Mouse (Mus musculus): Measurements from ENCODE around the gene Cfap300. TPM values are rescaled to one million over a fixed set of nuclear protein-coding genes. Genes with fewer than 3 reads are reported as not detected.

Gene Cfap300
- polyA plus RNA-seq, 1 experiment from 2014 or later = 19.5 TPM

DNA sequence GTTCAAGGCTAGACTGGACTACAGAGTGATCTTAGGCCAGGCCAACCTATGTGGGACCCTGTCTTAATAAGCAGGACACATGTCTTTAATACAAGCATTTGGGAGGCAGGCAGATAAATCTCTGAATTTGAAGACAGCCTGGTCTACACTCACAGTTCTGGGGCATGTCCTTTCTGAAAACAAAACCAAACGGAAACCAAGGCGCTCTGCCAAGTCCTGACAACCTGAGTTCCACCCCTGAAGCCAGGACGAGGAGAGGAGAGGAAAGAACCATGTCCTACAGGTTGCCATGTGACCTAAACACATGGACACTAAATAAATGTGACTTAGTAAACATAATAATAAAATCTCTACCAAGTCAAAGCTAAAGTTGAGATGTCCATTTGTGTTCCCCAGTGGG, 50.0 kb downstream of the Cfap300 start:
- DNase-seq (ENCODE audit: low spot score) (no peak), ATAC-seq (ENCODE audit: low FRiP score) (no peak)
- Histone ChIP-seq H3K4me3 (replicated peaks; ENCODE audit: low read length) (no peak overlapping the region), H3K9me3 (ENCODE audit: control insufficient read depth, low read length) (no peaks in the 10 kb centered on the region), H3K4me1 (replicated peaks; ENCODE audit: control insufficient read depth, insufficient read depth, low read length) (no peaks in the 10 kb centered on the region), H3K27me3 (ENCODE audit: control insufficient read depth, insufficient read depth, low read length) (no peaks in the 10 kb centered on the region), H3K4me2 (replicated peaks) (no peak overlapping the region), H3K9ac (no peak overlapping the region), H3K27ac (no peak overlapping the region), H3K36me3 (replicated peaks; ENCODE audit: control insufficient read depth, insufficient read depth) (no peaks in the 10 kb centered on the region)
- 79% methylated on average over 3 of the region's 3 CpGs for WGBS

DNA sequence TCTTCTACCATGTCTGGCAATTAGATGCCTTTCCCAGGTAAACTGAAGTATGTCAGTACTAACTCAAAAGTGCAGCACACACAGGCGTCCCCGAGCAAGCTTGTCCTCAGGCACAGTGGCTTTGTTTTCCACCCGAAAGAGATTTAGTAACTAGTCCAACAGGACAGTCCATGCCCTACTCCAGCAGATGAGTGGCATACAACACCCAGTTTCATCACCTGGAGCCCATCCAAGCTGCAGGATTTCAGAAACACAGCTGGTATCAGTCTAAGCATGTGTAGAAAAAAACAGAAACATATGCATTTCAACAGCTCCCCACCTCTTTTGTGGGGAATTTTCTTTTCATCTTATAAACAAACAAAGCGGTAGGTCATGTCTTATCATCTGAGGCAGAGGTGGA, 51.7 kb downstream of the Cfap300 start:
- Histone ChIP-seq H3K27ac (no peak overlapping the region), H3K4me2 (replicated peaks) (no peak overlapping the region), H3K4me3 (replicated peaks; ENCODE audit: low read length) (no peak overlapping the region), H3K9ac (no peak overlapping the region), H3K27me3 (ENCODE audit: control insufficient read depth, insufficient read depth, low read length) (no peaks in the 10 kb centered on the region), H3K4me1 (replicated peaks; ENCODE audit: control insufficient read depth, insufficient read depth, low read length) (no peaks in the 10 kb centered on the region), H3K36me3 (replicated peaks; ENCODE audit: control insufficient read depth, insufficient read depth) (no peaks in the 10 kb centered on the region), H3K9me3 (ENCODE audit: control insufficient read depth, low read length) (no peaks in the 10 kb centered on the region)
- DNase-seq (ENCODE audit: low spot score) = no peak
- 89% methylated on average over 4 of the region's 4 CpGs for WGBS
- ATAC-seq (ENCODE audit: low FRiP score) = no peak

DNA sequence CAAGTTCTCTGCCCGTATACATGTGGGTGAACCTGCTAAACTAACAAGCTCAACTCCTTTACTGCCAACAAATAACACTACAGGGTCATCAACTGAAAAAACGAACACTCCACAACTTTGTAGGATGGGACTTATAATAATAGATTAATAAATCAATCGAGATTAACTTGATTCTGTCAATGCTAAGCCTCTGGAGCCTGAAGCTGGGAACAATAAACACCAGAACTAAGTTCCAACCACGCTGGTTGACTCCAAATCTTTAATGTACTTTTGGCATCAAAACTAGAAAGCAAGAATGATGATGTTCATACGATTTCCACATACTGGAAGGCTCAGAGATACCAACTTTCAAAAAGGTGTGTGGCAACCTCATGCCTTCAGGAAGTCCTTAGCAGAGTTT, 55.5 kb downstream of the Cfap300 start:
- 93% methylated on average over 5 of the region's 5 CpGs for WGBS
- Histone ChIP-seq H3K9ac (no peak overlapping the region), H3K27me3 (ENCODE audit: control insufficient read depth, insufficient read depth, low read length) (no peaks in the 10 kb centered on the region), H3K36me3 (replicated peaks; ENCODE audit: control insufficient read depth, insufficient read depth) (no peaks in the 10 kb centered on the region), H3K4me1 (replicated peaks; ENCODE audit: control insufficient read depth, insufficient read depth, low read length) (no peaks in the 10 kb centered on the region), H3K4me2 (replicated peaks) (no peak overlapping the region), H3K4me3 (replicated peaks; ENCODE audit: low read length) (no peak overlapping the region), H3K27ac (no peak overlapping the region), H3K9me3 (ENCODE audit: control insufficient read depth, low read length) (no peaks in the 10 kb centered on the region)
- no peak for DNase-seq (ENCODE audit: low spot score)
- ATAC-seq (ENCODE audit: low FRiP score) = no peak

DNA sequence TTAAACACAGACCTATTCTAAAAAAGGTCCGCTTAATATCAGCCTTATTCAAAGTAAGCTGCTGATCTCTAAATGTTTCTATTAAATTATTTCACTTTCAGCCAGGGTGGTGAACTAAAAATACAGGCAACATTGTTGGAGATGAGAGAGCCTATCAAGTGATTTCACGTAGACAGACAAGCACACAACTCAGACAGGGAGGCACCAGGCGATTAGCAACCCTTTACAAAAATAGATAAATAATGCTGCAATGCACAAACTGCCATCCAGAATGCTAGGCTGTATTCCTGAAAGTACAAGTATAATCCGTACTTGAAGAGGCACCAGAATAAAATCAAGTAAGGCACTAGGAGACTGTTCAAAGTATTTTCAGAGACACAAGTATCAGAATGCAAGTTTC, 58.3 kb downstream of the Cfap300 start:
- WGBS = 74% methylated on average over 4 of the region's 4 CpGs
- H3K27ac ChIP-seq = no peak overlapping the region
- no peaks in the 10 kb centered on the region for H3K27me3 ChIP-seq (ENCODE audit: control insufficient read depth, insufficient read depth, low read length)
- H3K9me3 ChIP-seq (ENCODE audit: control insufficient read depth, low read length) = no peaks in the 10 kb centered on the region
- no peaks in the 10 kb centered on the region for H3K36me3 ChIP-seq (replicated peaks; ENCODE audit: control insufficient read depth, insufficient read depth)
- ATAC-seq (ENCODE audit: low FRiP score) = no peak
- no peak overlapping the region for H3K4me3 ChIP-seq (replicated peaks; ENCODE audit: low read length)
- H3K4me2 ChIP-seq (replicated peaks) = no peak overlapping the region
- no peak for DNase-seq (ENCODE audit: low spot score)
- H3K4me1 ChIP-seq (replicated peaks; ENCODE audit: control insufficient read depth, insufficient read depth, low read length) = no peaks in the 10 kb centered on the region
- H3K9ac ChIP-seq = no peak overlapping the region

DNA sequence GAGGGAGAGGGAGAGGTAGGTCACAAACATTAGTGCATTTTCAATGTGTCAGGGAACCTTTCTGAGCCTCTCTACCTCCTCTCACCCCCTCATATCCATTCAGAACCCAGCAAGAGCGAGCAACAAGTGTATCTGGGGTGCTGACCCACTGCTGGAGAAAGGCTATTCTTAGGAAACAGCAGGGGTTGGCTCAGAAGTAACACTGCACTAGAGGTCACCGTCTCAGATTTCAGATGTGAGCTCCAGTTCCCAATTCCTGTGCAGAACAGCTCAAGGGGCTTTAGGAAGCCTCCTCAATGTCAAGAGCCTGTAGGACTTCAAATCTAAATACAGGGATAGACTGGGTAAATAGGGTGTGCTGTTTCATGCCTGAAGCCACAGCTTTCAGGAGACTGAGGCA, 59.0 kb downstream of the Cfap300 start:
- Histone ChIP-seq H3K9me3 (ENCODE audit: control insufficient read depth, low read length) (no peaks in the 10 kb centered on the region), H3K36me3 (replicated peaks; ENCODE audit: control insufficient read depth, insufficient read depth) (no peaks in the 10 kb centered on the region), H3K27ac (no peak overlapping the region), H3K9ac (no peak overlapping the region), H3K4me3 (replicated peaks; ENCODE audit: low read length) (no peak overlapping the region), H3K27me3 (ENCODE audit: control insufficient read depth, insufficient read depth, low read length) (no peaks in the 10 kb centered on the region), H3K4me1 (replicated peaks; ENCODE audit: control insufficient read depth, insufficient read depth, low read length) (no peaks in the 10 kb centered on the region), H3K4me2 (replicated peaks) (no peak overlapping the region)
- no peak for ATAC-seq (ENCODE audit: low FRiP score)
- DNase-seq (ENCODE audit: low spot score) = no peak
- 22% methylated on average over 2 of the region's 2 CpGs for whole genome bisulfite sequencing

DNA sequence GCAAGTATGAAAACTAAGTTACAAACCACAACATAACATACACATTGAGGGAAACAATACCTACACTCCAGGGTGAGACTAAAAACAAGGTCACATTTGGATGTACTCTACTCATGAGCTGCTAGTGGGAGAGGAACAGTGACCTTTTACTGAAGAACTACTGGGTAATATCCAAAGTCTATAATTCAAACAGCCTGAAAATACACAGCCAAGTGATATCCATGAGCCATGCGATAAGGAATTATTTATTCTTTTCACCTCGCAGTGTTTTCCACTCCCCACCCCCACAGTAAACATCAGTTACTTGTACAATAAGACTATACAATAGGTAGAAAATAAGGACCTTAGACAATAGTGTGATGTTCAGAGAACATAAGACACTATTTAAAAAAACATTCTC, 62.5 kb downstream of the Cfap300 start:
- H3K27ac ChIP-seq = no peak overlapping the region
- DNase-seq (ENCODE audit: low spot score) (no peak), ATAC-seq (ENCODE audit: low FRiP score) (no peak)
- 84% methylated on average over 2 of the region's 2 CpGs for WGBS
- no peak overlapping the region for H3K4me3 ChIP-seq (replicated peaks; ENCODE audit: low read length)
- no peak overlapping the region for H3K4me2 ChIP-seq (replicated peaks)
- H3K9me3 ChIP-seq (ENCODE audit: control insufficient read depth, low read length) = no peaks in the 10 kb centered on the region
- H3K36me3 ChIP-seq (replicated peaks; ENCODE audit: control insufficient read depth, insufficient read depth) = no peaks in the 10 kb centered on the region
- H3K27me3 ChIP-seq (ENCODE audit: control insufficient read depth, insufficient read depth, low read length) = no peaks in the 10 kb centered on the region
- H3K9ac ChIP-seq = no peak overlapping the region
- H3K4me1 ChIP-seq (replicated peaks; ENCODE audit: control insufficient read depth, insufficient read depth, low read length) = no peaks in the 10 kb centered on the region

DNA sequence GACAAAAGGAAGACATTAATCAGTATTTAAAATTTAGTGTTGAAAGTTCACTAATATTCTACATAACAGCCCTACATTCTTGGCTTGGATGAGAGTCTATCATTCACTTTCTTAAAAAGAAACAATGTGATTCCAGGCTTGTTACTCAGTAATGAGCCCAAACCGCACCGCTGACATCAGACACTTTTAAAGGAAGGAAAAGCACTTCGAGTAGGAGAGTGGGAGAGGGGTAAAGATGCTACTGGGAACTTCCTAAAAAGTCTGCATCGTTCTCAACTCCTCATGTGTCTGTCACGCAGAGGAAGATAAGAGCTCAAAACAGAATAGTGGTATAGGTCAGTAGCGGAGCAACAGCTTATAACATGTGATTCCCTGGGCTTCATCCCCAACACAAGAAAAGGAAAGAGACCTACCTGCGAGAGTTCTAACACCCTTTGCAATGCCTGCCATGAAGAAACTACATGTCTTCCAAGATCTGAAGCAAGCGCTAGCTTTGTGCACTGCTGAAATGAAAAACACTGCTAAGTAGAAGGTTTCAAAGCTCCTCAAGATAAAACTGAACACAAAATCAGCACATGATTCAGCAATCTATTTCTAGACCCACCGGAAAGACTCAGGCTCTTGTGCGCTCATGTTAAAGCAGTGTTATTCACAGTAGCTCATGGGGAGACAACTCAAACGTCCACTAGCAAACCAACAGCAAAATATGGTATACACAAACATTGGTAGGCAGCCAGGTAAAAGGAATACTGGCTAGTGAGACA, 63.3 kb downstream of the Cfap300 start:
- H3K4me2 ChIP-seq (replicated peaks) = no peak overlapping the region
- no peaks in the 10 kb centered on the region for H3K4me1 ChIP-seq (replicated peaks; ENCODE audit: control insufficient read depth, insufficient read depth, low read length)
- no peak overlapping the region for H3K4me3 ChIP-seq (replicated peaks; ENCODE audit: low read length)
- no peak overlapping the region for H3K27ac ChIP-seq
- H3K9me3 ChIP-seq (ENCODE audit: control insufficient read depth, low read length) = no peaks in the 10 kb centered on the region
- H3K27me3 ChIP-seq (ENCODE audit: control insufficient read depth, insufficient read depth, low read length) = no peaks in the 10 kb centered on the region
- no peak overlapping the region for H3K9ac ChIP-seq
- H3K36me3 ChIP-seq (replicated peaks; ENCODE audit: control insufficient read depth, insufficient read depth) = no peaks in the 10 kb centered on the region
- DNase-seq (ENCODE audit: low spot score) = no peak
- no peak for ATAC-seq (ENCODE audit: low FRiP score)
- WGBS = 95% methylated on average over 11 of the region's 11 CpGs

DNA sequence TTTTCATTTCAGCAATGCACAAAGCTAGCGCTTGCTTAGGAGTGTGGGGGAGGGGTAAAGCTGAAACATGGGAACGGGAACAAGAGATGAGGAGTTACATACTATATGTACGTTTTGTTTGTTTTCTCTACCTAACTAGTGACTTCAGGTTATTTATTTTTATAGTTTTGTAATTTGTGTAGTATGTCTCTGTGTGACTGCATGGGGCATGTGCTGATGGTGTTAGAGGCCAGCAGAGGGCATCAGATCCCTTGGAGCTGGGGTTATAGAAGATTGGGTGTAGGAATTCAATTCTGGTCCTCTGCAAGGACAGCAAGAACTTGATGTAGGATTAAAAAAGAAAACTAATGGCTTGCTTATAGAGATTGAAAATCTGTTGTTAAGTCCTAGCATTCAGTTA, 64.1 kb downstream of the Cfap300 start:
- H3K9me3 ChIP-seq (ENCODE audit: control insufficient read depth, low read length) = no peaks in the 10 kb centered on the region
- H3K9ac ChIP-seq = no peak overlapping the region
- no peak for DNase-seq (ENCODE audit: low spot score)
- H3K36me3 ChIP-seq (replicated peaks; ENCODE audit: control insufficient read depth, insufficient read depth) = no peaks in the 10 kb centered on the region
- no peaks in the 10 kb centered on the region for H3K27me3 ChIP-seq (ENCODE audit: control insufficient read depth, insufficient read depth, low read length)
- WGBS = 87% methylated on average over 3 of the region's 3 CpGs
- no peak overlapping the region for H3K4me2 ChIP-seq (replicated peaks)
- H3K4me3 ChIP-seq (replicated peaks; ENCODE audit: low read length) = no peak overlapping the region
- no peak for ATAC-seq (ENCODE audit: low FRiP score)
- no peak overlapping the region for H3K27ac ChIP-seq
- H3K4me1 ChIP-seq (replicated peaks; ENCODE audit: control insufficient read depth, insufficient read depth, low read length) = no peaks in the 10 kb centered on the region

DNA sequence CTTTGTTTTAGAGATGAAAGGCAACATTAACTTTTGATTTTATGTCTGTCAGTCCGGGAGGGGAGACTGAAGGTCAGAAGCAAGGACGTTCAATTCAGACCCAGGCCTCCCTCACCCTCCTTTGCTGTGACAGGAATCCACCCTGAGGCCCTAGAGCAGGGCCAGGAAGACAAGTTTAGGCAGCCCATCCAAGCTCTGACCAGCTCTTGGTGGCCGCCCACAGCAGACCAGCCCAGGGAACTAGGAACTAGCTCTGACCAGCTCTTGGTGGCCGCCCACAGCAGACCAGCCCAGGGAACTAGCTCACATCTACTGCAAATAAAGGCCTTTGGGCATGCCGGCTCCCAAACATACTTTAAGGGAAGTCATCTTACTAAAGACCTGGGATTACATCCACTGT, 65.0 kb downstream of the Cfap300 start:
- H3K9me3 ChIP-seq (ENCODE audit: control insufficient read depth, low read length) = no peaks in the 10 kb centered on the region
- 91% methylated on average over 5 of the region's 5 CpGs for WGBS
- ATAC-seq (ENCODE audit: low FRiP score) (no peak), DNase-seq (ENCODE audit: low spot score) (no peak)
- no peak overlapping the region for H3K27ac ChIP-seq
- H3K4me1 ChIP-seq (replicated peaks; ENCODE audit: control insufficient read depth, insufficient read depth, low read length) = no peaks in the 10 kb centered on the region
- no peak overlapping the region for H3K9ac ChIP-seq
- H3K4me2 ChIP-seq (replicated peaks) = no peak overlapping the region
- H3K4me3 ChIP-seq (replicated peaks; ENCODE audit: low read length) = no peak overlapping the region
- no peaks in the 10 kb centered on the region for H3K27me3 ChIP-seq (ENCODE audit: control insufficient read depth, insufficient read depth, low read length)
- no peaks in the 10 kb centered on the region for H3K36me3 ChIP-seq (replicated peaks; ENCODE audit: control insufficient read depth, insufficient read depth)

DNA sequence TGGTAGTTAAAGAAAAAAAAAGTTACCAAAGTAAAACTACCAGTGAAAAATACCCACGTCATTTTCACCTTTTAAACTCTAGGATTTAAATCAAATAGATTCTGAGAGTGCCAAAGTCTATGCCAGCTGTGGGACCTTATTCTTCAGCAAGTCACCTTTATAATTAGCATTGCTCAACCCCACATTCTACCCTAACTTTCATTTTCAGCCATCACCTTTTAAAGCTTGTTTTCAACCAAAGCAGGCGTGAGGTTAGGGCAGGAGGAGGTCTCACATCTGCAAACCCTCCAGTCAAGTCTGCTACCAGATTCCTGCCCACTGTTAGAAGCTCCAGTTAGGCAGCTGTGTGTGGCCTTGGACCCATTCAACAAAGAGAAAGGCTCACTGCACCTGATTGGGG, 70.6 kb downstream of the Cfap300 start:
- no peaks in the 10 kb centered on the region for H3K4me1 ChIP-seq (replicated peaks; ENCODE audit: control insufficient read depth, insufficient read depth, low read length)
- no peak overlapping the region for H3K4me2 ChIP-seq (replicated peaks)
- no peaks in the 10 kb centered on the region for H3K27me3 ChIP-seq (ENCODE audit: control insufficient read depth, insufficient read depth, low read length)
- ATAC-seq (ENCODE audit: low FRiP score) (no peak), DNase-seq (ENCODE audit: low spot score) (no peak)
- H3K4me3 ChIP-seq (replicated peaks; ENCODE audit: low read length) = no peak overlapping the region
- WGBS = 85% methylated on average over 2 of the region's 2 CpGs
- no peak overlapping the region for H3K9ac ChIP-seq
- no peak overlapping the region for H3K27ac ChIP-seq
- H3K9me3 ChIP-seq (ENCODE audit: control insufficient read depth, low read length) = no peaks in the 10 kb centered on the region
- no peaks in the 10 kb centered on the region for H3K36me3 ChIP-seq (replicated peaks; ENCODE audit: control insufficient read depth, insufficient read depth)
